Mouse (Mus musculus): Measurements from ENCODE around the gene Trim13.

GRCm38 (mm10) chr14:61603069-61603755 lies 5.2 kb downstream of the Trim13 start:
- no peak for TF ChIP-seq CTCF (IDR thresholded peaks at IDR 0.05; ENCODE audit: control insufficient read depth, insufficient read depth, low read length)
- TF ChIP-seq POLR2A (IDR thresholded peaks at IDR 0.05; ENCODE audit: borderline replicate concordance, control insufficient read depth, low read depth, low read length), result no peak
